ENCODE assay signal across 31 mouse cellular contexts in genomic region chr8:101803561-101803960, GRCm38 (mm10).
DNase-seq lines count a peak whose midpoint lies in the region; ATAC-seq and TF ChIP-seq lines count a peak whose summit lies in the region.
"Had no signal": no experiment of that assay in that cellular context is flagged by ENCODE, and none has a peak within 500 bp of the region (broad histone marks: within the 10 kb centered on the region; RNA-seq: fewer than 3 reads in every experiment).

No protein-coding gene starts in this region.

- H3K4me1 ChIP-seq in cerebellum, adult 2 months (ENCODE audit: control insufficient read depth, insufficient read depth, low read length) = no peaks in the 10 kb centered on the region
- H3K4me1 ChIP-seq: embryonic facial prominence, embryonic 13.5 days; forebrain, embryonic 10.5 days; heart, embryonic 13.5 days; hindbrain, embryonic 10.5 days; kidney, embryonic 15.5 days; limb, embryonic 10.5 days; limb, embryonic 15.5 days; liver, embryonic 13.5 days had no signal

- no peak overlapping the region for H3K27ac ChIP-seq in cerebellum, adult 2 months (ENCODE audit: insufficient read depth, low read length)
- H3K27ac ChIP-seq: embryonic facial prominence, embryonic 13.5 days; forebrain, embryonic 10.5 days; heart, embryonic 13.5 days; hindbrain, embryonic 10.5 days; kidney, embryonic 15.5 days; limb, embryonic 10.5 days; limb, embryonic 15.5 days; liver, embryonic 13.5 days; macrophage; stomach, postnatal 0 days had no signal

- no peak overlapping the region for H3K4me3 ChIP-seq in cerebellum, adult 2 months (replicated peaks; ENCODE audit: insufficient read depth, low read depth, low read length)
- H3K4me3 ChIP-seq: embryonic facial prominence, embryonic 13.5 days; forebrain, embryonic 10.5 days; heart, embryonic 13.5 days; hindbrain, embryonic 10.5 days; kidney, embryonic 15.5 days; limb, embryonic 10.5 days; limb, embryonic 15.5 days; liver, embryonic 13.5 days had no signal

- no peak for DNase-seq in frontal cortex, postnatal 10 days (ENCODE audit: low spot score in 2 of 2)
- peak; percentile 36 for DNase-seq in right cerebral cortex, adult 18-20 months
- DNase-seq in right cerebral cortex, postnatal 25 days = no peak
- peak; percentile 31 to 78 for DNase-seq in left cerebral cortex, postnatal 25 days (ENCODE audit: low spot score in 2 of 2)
- peak; percentile 37 for DNase-seq in right cerebral cortex, postnatal 4 days
- DNase-seq in cerebellum, adult 2 months = no peak
- DNase-seq: adrenal gland, postnatal 36 days; cerebellum, adult 9-10 months; cerebellum, postnatal 36 days; gastrocnemius, postnatal 10 days; heart, postnatal 10 days; kidney, adult 18-20 months; kidney, postnatal 25 days; liver, embryonic 13.5 days; lung, adult 18-20 months; lung, postnatal 10 days; midbrain, embryonic 14.5 days; thymus, adult 18-20 months; thymus, postnatal 25 days had no signal

- TF ChIP-seq POLR2A in cerebellum, adult 2 months (IDR thresholded peaks at IDR 0.05; ENCODE audit: borderline replicate concordance, insufficient read depth, low read length) = no peak

- TF ChIP-seq CTCF in cerebellum, adult 2 months (IDR thresholded peaks at IDR 0.05; ENCODE audit: borderline replicate concordance, insufficient read depth, low read depth, low read length) = no peak

- peak; percentile 91 for ATAC-seq in frontal cortex, adult (ENCODE audit: low TSS enrichment)
- ATAC-seq in cerebellum, adult (ENCODE audit: insufficient number of reproducible peaks, low FRiP score, low TSS enrichment) = no peak
- ATAC-seq: hindbrain, embryonic 16.5 days had no signal

- no peaks in the 10 kb centered on the region for H3K27me3 ChIP-seq in cerebellum, adult 2 months (ENCODE audit: control insufficient read depth, insufficient read depth, low read length)
- H3K27me3 ChIP-seq: embryonic facial prominence, embryonic 13.5 days; heart, embryonic 13.5 days; kidney, embryonic 15.5 days; limb, embryonic 15.5 days; liver, embryonic 13.5 days had no signal

- WGBS in cerebellum, adult 2 months = 88% methylated on average over 2 of the region's 2 CpGs

- intact Hi-C loops in left cerebral cortex, postnatal 25 days (cut with DNase I) = no loop called here

Comparison
In these comparisons a context has a peak if more than half of its experiments do, and no peak if none do; other contexts are left out.
1. DNase-seq: peak in right cerebral cortex, adult 18-20 months (single experiment), left cerebral cortex, postnatal 25 days (2 of 2) and right cerebral cortex, postnatal 4 days (single experiment); none in frontal cortex, postnatal 10 days (0 of 2), right cerebral cortex, postnatal 25 days (single experiment) and cerebellum, adult 2 months (0 of 2).